Mouse (Mus musculus) kidney, postnatal 0 days (tissue): ENCODE results near the gene Ubqln4. TPM values are rescaled to one million over a fixed set of nuclear protein-coding genes. Genes with fewer than 3 reads are reported as not detected.

Source experiments
- ATAC-seq: fragments of 200-750 bp; cut with Nextera tagmentation; replicated peaks from 2 replicates; pipeline ENCODE4 v1.8.0; 2017; ENCODE audit warnings: low read depth, moderate number of reproducible peaks, moderate TSS enrichment, moderate library complexity; ENCODE audit not compliant: low FRiP score
- DNase-seq: peaks from one replicate; pipeline ENCODE4 v3.0.0-alpha.2; 2016; ENCODE audit warnings: low spot score
- H3K27ac ChIP-seq: fragments of 300-500 bp; sonication (generic); 2 replicates; pipeline ENCODE4 v1.5.1; 2014; ENCODE audit warnings: mild to moderate bottlenecking
- H3K27me3 ChIP-seq: fragments of 300-500 bp; sonication (generic); 2 replicates; pipeline ENCODE4 v1.6.1; 2014; ENCODE audit warnings: low read length, mixed read lengths; ENCODE audit not compliant: insufficient read depth
- H3K36me3 ChIP-seq: fragments of 300-500 bp; sonication (generic); 2 replicates; pipeline ENCODE4 v1.6.1; 2014; ENCODE audit warnings: low read length, mixed read lengths; ENCODE audit not compliant: insufficient read depth
- H3K4me1 ChIP-seq: fragments of 300-500 bp; sonication (generic); replicated peaks from 2 replicates; pipeline ENCODE4 v1.6.1; 2014; ENCODE audit warnings: antibody characterized with exemption, low read length, mixed read lengths; ENCODE audit not compliant: insufficient read depth
- H3K4me2 ChIP-seq: fragments of 300-500 bp; sonication (generic); 2 replicates; pipeline ENCODE4 v1.6.1; 2014; ENCODE audit warnings: mild to moderate bottlenecking, low read length, moderate library complexity, mixed read lengths
- H3K4me3 ChIP-seq: fragments of 300-500 bp; sonication (generic); replicated peaks from 2 replicates; pipeline ENCODE4 v1.5.1; 2014; ENCODE audit warnings: low read depth, low read length
- H3K9ac ChIP-seq: fragments of 300-500 bp; sonication (generic); 2 replicates; pipeline ENCODE4 v1.6.1; 2014; ENCODE audit warnings: low read depth, low read length
- H3K9me3 ChIP-seq: fragments of 300-500 bp; sonication (generic); replicated peaks from 2 replicates; pipeline ENCODE4 v1.6.1; 2016; ENCODE audit warnings: low read length, inconsistent platforms, mixed read lengths
- CTCF ChIP-seq: IDR thresholded peaks from 2 replicates; pipeline ENCODE4 v1.5.1; 2016; ENCODE audit warnings: antibody characterized with exemption, low read depth, mild to moderate bottlenecking, moderate library complexity
- WGBS: fragments of 180-500 bp; shearing (Covaris S2); extraction: QIAGEN DNeasy Blood & Tissue Kit; methylation state at CpG from one replicate; pipeline ENCODE4 v1.1.7; 2014; 5-methylcytosine and 5-hydroxymethylcytosine counted together
- polyA plus RNA-seq: library from polyadenylated mRNA; unstranded; fragments of >200 nt; fragmentation: Nextera tagmentation; extraction: Ambion mirVana; gene quantifications from 2 replicates; pipeline ENCODE4 v1.2.1, GENCODE M21; 2015

Ubqln4 gene
- polyA plus RNA-seq, 1 experiment from 2014 or later, result 35.1 TPM

DNA sequence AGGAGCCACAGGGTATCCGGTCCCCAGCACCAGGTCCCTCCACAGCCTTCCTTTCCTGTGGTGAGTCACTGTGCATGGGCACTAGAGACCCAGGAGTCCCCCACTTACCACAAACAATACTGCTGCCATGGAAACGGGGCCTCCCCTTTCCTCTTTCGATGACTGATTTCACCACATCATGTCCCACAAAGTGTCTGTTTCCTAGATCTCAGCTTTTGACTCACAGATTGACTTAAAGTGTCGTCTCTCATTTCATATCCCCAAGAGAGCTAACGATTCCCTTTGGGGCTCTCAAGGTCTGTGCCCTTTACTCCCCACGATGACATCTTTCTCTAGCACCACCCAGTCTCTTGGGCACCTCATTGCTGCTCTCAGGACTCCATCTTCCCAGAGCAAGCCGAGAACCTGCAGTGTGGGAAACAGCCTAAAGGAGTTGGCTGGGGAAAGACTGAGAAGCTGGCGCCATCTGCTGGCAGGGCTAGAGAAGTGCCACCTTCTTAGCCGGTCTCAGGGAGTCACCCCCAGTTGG is 31.7 kb upstream of the Ubqln4 start:
- Histone ChIP-seq H3K27me3 (no peaks in the 10 kb centered on the region), H3K36me3 (no peaks in the 10 kb centered on the region), H3K4me1 (no peaks in the 10 kb centered on the region), H3K27ac (no peak overlapping the region), H3K4me3 (no peak overlapping the region), H3K4me2 (no peak overlapping the region), H3K9me3 (no peaks in the 10 kb centered on the region), H3K9ac (no peak overlapping the region)
- WGBS, result 33% methylated on average over 9 of the region's 9 CpGs
- DNase-seq (peak; percentile 86), ATAC-seq (no peak; the same call in 1 of the 2 replicates)
- peak; percentile 96 for TF ChIP-seq CTCF

DNA sequence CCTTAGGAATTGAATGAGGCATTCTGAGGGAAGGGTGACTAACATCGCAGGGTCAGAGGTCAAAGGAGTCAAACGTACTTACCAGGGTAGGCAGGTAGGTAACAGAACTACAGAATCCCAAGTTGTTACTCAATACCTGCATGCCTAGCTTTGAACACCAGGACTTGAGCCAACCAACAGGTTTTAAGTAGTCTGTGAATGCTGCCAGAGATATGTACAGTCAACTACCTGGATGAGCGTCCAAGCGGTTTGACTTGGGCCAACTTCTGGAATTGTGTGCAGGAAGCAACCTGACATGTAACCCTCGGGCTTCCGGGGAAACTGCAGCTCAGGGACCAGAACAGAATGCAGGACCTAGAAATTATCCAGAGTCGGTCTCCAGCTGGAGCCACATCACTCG is 30.5 kb upstream of the Ubqln4 start:
- DNase-seq, result no peak
- Histone ChIP-seq H3K27me3 (no peaks in the 10 kb centered on the region), H3K4me2 (no peak overlapping the region), H3K4me1 (0 out of 2 replicates have a peak, but pooled peaks cover 6% of the 10 kb centered on the region), H3K36me3 (no peaks in the 10 kb centered on the region), H3K4me3 (no peak overlapping the region), H3K9ac (no peak overlapping the region), H3K9me3 (no peaks in the 10 kb centered on the region), H3K27ac (no peak overlapping the region)
- WGBS, result 72% methylated on average over 8 of the region's 8 CpGs
- no peak for ATAC-seq
- no peak for TF ChIP-seq CTCF

DNA sequence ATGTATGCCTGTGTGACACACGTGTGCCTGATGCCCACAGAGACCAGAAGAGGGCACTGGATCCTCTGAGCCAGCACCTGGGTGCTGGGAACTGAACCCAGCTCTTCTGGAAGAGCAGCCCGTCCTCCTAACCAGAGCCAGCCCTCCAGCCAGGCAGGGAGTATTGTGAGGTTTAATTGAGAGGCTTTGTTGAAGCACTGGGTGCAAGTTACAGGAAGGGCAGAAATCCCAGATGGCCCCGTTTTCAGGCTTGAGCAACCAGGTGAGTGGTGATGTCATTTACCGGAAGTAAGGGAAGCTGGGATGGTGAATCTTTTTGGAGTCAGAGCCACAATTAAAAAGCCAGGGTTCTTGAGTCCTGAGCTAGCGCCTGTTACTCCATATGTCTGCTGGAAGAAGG is 28.5 kb upstream of the Ubqln4 start:
- 89% methylated on average over 5 of the region's 5 CpGs for whole genome bisulfite sequencing
- H3K4me2 ChIP-seq, result no peak overlapping the region
- no peak for TF ChIP-seq CTCF
- ATAC-seq (no peak), DNase-seq (no peak)
- H3K9ac ChIP-seq, result no peak overlapping the region
- no peak overlapping the region for H3K27ac ChIP-seq
- H3K4me3 ChIP-seq, result no peak overlapping the region
- H3K36me3 ChIP-seq, result no peaks in the 10 kb centered on the region
- H3K27me3 ChIP-seq, result no peaks in the 10 kb centered on the region
- H3K4me1 ChIP-seq, result peaks cover 17% of the 10 kb centered on the region
- no peaks in the 10 kb centered on the region for H3K9me3 ChIP-seq

DNA sequence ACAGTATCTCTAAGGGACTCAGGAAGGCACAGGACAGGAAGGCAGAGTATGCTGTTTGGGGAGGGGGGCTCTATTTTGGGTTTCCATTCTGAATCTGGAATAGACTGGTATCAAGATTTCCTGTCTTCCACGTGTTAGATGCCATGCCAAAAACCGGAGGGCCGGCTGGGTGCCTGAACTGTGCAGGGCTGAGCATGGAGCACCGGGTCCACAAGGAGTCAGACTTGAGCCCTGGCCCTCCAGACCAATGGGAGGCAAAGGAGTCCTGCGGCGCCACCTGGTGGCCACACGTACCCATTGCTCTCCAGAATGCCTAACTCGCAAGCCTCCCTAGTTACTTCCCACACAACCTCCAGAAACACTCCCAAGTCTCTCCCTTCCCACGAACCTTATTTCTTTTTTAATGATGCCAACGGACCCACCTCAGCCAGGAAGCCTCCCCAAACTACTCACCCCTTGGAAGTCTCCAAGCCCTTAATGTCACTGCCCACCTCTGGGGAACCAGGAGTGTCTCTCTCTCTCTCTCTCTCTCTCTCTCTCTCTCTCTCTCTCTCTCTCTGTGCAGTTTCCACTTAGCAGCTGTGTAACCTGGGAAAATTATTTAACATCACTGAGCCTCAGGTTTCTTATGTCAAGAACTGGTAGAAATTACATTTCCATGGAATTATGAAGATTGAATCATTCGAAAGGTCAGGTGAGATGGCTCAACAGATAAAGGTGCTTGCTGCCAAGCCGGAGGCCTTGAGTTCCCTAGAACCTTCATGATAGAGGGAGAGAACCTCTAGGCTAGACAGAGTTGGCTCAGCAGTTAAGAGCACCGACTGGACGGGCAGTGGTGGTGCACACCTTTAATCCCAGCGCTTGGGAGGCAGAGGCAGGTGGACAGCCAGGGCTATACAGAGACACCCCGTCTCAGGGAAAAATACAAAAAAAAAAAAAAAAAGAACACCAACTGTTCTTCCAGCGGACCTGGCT is 27.1 kb upstream of the Ubqln4 start:
- Histone ChIP-seq H3K4me1 (peaks cover 24% of the 10 kb centered on the region), H3K27ac (no peak overlapping the region), H3K27me3 (no peaks in the 10 kb centered on the region), H3K36me3 (no peaks in the 10 kb centered on the region), H3K4me2 (no peak overlapping the region), H3K9ac (no peak overlapping the region), H3K9me3 (no peaks in the 10 kb centered on the region), H3K4me3 (no peak overlapping the region)
- ATAC-seq (peak; percentile 83), DNase-seq (peak; percentile 96)
- 31% methylated on average over 17 of the region's 17 CpGs for whole genome bisulfite sequencing
- peak; percentile 100 for TF ChIP-seq CTCF

DNA sequence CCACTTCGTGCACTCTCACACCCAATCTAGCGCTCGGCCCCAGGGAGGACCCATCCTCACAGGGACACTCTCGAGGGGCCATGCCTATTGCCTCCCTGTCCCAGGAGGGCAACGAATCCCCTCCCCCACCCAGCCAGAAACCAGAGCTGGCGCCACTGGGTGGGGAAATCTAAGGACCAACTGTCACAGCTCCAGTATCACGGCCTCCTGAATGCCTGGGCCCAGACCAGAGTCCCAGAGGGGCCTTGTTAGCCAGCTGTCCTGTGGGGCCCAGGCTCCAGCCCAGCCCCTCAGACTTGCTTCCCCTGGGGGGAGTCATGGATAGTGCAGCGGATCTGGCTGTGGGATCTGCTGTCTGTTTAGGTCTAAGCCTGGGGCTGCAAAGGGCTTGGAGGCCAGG is 26.0 kb upstream of the Ubqln4 start:
- no peak overlapping the region for H3K4me3 ChIP-seq
- WGBS, result 33% methylated on average over 8 of the region's 8 CpGs
- no peak overlapping the region for H3K27ac ChIP-seq
- no peak overlapping the region for H3K4me2 ChIP-seq
- peaks cover 24% of the 10 kb centered on the region for H3K4me1 ChIP-seq
- no peaks in the 10 kb centered on the region for H3K9me3 ChIP-seq
- no peak overlapping the region for H3K9ac ChIP-seq
- DNase-seq (no peak), ATAC-seq (no peak)
- H3K36me3 ChIP-seq, result no peaks in the 10 kb centered on the region
- no peak for TF ChIP-seq CTCF
- H3K27me3 ChIP-seq, result no peaks in the 10 kb centered on the region

DNA sequence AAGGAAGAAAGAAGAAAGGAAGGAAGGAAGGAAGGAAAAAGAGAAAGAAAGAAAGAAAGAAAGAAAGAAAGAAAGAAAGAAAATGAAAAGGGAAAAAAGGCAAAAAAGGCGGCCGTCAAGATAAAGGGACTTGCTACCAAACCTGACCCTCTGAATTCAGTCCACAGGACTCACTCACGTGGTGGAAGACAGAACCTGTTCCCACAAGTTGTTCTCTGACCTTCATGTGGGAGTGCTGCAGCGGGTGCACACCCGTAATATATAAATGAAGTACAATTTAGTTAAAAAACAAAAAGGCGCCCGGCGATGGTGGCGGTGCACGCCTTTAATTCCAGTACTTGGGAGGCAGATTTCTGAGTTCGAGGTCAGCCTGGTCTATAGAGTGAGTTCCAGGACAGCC is 24.9 kb upstream of the Ubqln4 start:
- Histone ChIP-seq H3K36me3 (no peaks in the 10 kb centered on the region), H3K9me3 (no peaks in the 10 kb centered on the region), H3K4me1 (peaks cover 26% of the 10 kb centered on the region), H3K4me2 (no peak overlapping the region), H3K9ac (no peak overlapping the region), H3K27me3 (no peaks in the 10 kb centered on the region), H3K4me3 (no peak overlapping the region), H3K27ac (no peak overlapping the region)
- ATAC-seq (no peak), DNase-seq (no peak)
- TF ChIP-seq CTCF, result no peak
- WGBS, result 63% methylated on average over 11 of the region's 11 CpGs
